Mouse (Mus musculus): ENCODE data around the gene Vmn1r198. TPM values are rescaled to one million over a fixed set of nuclear protein-coding genes. Genes with fewer than 3 reads are reported as not detected.
"Not testable (repeated sequence)": the region's sequence is repeated elsewhere in the genome, so short reads cannot be mapped to it uniquely, and the experiment has no call there.

The Vmn1r198 gene
- total RNA-seq (2021) = not detected in 2 replicates
- long read RNA-seq = 0 reads

GRCm38 (mm10) chr13:22350064-22350463 is at the start of gene Vmn1r198:
Vmn1r198 (plus strand) TSS chr13:22350364.
- no peak for DNase-seq

DNA sequence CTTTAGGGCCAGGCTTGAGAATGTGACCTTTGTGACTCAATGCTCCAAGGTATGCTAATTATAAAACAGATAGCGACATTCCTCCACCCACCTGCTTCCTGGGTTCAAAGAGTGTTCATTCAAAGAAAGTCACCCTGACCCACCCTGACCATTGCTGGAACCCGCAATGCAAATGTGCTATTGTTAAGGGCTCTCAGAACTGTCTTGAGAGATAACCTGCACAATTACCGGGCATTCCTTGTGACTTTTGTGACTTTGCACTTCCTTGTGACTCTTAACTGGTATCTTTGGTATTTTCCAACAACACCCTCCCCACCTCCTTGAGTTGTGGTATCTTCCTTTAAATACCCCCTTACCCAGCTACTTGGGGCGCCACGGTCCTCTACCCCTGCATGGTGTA is 42.1 kb upstream of the Vmn1r198 start:
- not testable (repeated sequence) for DNase-seq

DNA sequence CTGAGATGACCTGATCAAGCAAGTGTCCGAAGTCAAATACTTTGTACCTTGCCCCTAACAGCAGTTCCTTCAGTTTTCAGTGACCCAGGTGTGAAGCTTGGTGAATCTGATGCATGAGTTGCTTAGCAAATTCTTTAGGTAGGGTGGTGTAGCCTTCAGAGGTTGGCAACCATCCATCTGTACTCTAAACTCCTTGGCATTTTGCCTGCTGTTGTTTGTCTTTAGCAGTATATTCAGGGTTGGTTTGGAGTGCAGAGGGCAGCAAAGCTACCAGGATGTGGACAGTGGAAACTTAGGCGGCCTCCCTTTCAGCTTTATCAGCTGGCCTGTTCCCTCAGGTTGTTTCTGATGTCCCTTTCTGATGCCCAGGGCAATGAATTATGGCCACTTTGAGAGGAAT is 34.8 kb upstream of the Vmn1r198 start:
- no peak for DNase-seq

DNA sequence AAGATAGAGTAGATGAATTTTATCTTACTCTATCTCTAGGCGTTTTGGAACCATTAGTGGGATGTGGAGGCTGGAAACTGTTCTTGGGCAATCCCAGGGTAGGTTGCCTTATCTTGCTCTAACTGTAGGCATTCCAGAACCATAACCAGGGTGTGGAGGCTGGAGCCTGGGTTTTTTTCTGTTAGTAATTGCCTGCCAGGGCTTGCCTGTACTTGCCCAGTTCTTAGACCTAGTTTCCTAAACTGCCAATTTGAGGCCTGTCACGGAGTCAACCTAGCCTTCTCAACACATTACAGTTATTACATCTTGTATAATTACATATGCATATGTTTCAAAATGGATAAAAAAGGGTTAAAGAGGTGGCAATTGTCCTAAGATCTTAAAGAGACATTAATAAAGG is 32.8 kb upstream of the Vmn1r198 start:
- no peak for DNase-seq

GRCm38 (mm10) chr13:22320091-22320490 is 30.1 kb upstream of the Vmn1r198 start:
- no peak for DNase-seq

DNA sequence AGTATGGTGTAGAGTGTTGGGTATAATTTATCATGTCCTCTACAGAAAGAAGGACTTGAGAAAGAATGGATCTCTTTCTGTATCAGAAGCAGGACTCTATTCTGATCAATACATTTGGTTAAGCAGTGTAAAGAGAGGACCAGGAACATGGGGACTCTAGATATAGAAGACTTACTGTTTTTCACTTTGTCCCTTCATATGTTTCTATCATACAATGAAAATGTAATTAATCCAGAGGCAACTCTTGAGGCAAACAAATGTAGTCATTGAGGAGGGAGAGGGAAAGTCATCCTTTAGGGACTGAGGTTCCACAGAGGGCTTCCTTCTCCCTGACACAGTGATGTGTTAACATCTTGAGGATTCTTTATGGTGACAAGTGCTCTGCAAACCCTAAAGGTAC is 25.9 kb upstream of the Vmn1r198 start, which contains the start of gene Vmn1r197:
Gene Vmn1r197 (plus strand): TSS at position 301 of the 400 bp plus-strand sequence.
- no peak for DNase-seq

DNA sequence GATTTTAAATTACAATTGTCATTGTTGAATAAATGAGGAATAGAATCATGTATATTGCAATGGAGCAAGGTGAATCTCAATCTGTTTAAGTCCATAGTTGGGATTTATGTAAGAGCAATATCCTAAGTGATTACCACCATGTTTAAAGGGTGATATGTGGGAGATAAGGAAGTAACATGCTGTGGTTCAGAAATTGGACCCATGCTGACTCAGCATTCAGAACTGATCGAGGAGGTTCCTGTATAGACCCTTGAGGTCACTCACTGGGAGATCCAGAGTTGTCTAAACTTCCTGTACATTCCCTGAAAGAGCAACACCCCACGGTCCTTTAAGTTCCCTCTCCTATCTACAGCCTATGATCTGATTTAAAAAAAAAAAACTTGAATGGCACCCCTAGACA is 16.9 kb upstream of the Vmn1r198 start:
- DNase-seq = no peak

DNA sequence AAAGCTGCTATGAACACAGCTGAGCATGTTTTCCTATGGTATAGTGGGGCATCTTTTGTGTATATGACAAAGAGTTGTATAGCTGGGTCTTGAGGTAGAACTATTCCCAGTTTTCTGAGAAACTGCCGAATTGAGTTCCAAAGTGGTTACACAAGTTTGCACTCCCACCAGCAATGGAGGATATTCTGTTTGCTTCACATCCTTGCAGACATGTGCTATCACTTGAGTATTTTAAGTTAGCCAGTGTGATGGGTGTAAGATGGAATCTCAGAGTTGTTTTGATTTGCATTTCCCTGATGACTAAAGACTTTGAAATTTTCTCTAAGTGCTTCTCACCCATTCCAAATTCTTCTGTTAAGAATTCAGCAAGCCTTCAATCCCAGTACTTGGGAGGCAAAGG is 14.6 kb upstream of the Vmn1r198 start:
- DNase-seq = no peak

- DNase-seq = no peak
These were observed 649 bp downstream of the Vmn1r198 start for GRCm38 (mm10) chr13:22350813-22351212.

GRCm38 (mm10) chr13:22379518-22379917 is 29.4 kb downstream of the Vmn1r198 start, which contains the start of gene Vmn1r199:
Vmn1r199 (plus strand) TSS chr13:22379818.
- DNase-seq = no peak

DNA sequence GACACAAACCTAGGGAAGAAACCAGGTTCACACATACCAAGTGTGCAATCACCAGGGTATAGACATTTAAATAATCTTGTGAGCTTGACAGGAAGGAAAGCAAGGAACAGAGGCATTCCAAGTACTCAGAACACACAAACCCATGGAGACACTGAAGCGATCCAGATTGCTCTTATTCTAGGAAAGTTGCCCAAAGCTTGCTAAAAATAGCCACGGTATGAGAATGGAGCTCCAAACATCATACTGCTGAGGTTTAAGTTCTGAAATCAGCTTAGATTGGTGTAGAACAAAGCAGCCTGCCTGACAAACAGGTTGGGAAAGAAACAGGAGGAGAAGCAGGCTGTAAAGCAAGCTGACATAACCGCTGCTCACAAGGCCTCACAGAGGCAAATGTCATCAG is 31.0 kb downstream of the Vmn1r198 start:
- DNase-seq = not testable (repeated sequence)

DNA sequence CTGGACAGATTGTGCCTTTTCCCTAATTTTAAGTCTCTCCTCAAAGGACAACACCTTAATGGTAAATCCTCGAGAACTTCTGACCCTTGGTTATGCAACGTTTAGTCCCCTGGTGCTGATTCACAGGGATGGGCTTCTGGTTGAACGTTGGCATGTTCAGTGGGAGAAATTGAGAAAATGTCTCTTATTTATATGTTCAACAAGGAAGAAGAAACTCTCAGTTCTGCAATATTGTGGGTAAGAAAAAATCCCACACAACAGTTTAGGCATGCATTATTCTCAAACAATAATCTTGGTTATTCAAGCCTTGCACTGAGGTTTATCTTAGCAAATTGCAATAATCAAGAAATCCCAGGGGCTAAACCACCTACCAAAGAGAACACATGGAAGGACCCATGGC is 33.2 kb downstream of the Vmn1r198 start:
- no peak for DNase-seq

DNA sequence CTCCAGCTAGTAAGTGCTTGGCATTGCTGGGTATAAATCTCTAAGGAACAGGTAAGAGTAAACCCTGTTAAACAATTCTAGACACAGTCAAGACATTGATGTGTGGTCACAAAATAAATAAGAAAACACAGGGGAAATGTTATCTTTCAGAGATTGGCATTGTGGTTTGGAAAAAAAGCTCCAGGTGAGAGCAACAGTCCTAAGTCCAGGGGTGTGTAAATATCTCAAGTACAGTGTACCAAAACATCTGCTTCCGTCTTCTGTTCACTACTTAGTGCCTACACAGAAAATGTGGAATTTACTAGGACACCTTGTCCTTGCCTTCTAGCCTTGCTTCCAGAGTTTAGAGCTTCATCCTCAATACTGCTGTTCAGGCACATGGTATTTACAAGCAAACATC is 36.9 kb downstream of the Vmn1r198 start:
- no peak for DNase-seq

DNA sequence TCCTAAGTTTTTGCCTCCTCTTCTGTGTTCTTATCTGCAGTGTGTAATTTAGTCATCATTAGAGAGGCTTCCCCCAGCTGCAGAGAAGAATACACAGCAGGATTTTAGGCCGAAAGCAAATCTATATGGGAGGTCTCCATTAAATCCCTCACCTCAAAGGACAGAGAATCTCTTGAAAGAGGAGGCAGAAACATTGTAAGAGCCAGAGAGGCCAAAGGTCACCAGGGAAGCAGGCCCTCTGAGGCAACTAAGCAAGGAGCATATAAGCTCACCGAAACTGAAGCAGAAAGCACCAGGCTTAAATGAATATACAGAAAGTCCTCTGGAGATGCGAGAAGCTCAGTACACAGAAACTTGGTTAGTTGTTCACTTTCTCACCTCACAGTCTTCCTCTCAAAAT is 39.9 kb downstream of the Vmn1r198 start, which contains the start of gene Vmn1r200:
Gene Vmn1r200 (plus strand): TSS at position 301 of the 400 bp plus-strand sequence.
- no peak for DNase-seq

GRCm38 (mm10) chr13:22402978-22403377 is 52.8 kb downstream of the Vmn1r198 start:
- no peak for DNase-seq

Other genes starting within 250 kb of the Vmn1r198 start
- not detected in 2 replicates for gene Vmn1r189, start 244.5 kb upstream of the Vmn1r198 start, total RNA-seq (2021)
- not detected in 2 replicates for gene Vmn1r191, start 166.4 kb upstream of the Vmn1r198 start, total RNA-seq (2021)
- gene Vmn1r192, start 159.2 kb upstream of the Vmn1r198 start, total RNA-seq (2021) = not detected in 2 replicates
- gene Vmn1r193, start 127.2 kb upstream of the Vmn1r198 start, total RNA-seq (2021) = not detected in 2 replicates
- not detected in 2 replicates for gene Vmn1r194, start 106.1 kb upstream of the Vmn1r198 start, total RNA-seq (2021)
- gene Vmn1r195, start 79.8 kb upstream of the Vmn1r198 start, total RNA-seq (2021) = not detected in 2 replicates
- not detected in 2 replicates for gene Vmn1r196, start 60.4 kb upstream of the Vmn1r198 start, total RNA-seq (2021)
- gene Vmn1r197, start 25.8 kb upstream of the Vmn1r198 start, total RNA-seq (2021) = not detected in 2 replicates
- gene Vmn1r199, start 29.5 kb downstream of the Vmn1r198 start, total RNA-seq (2021) = not detected in 2 replicates
- gene Vmn1r200, start 40.0 kb downstream of the Vmn1r198 start, total RNA-seq (2021) = not detected in 2 replicates
- gene Vmn1r201, start 121.6 kb downstream of the Vmn1r198 start, total RNA-seq (2021) = not detected in 2 replicates
- gene Vmn1r202, start 155.0 kb downstream of the Vmn1r198 start, total RNA-seq (2021) = 0.06 and 0.14 TPM in 2 replicates
- gene Vmn1r203, start 167.8 kb downstream of the Vmn1r198 start, total RNA-seq (2021) = not detected in 2 replicates
- not detected in 2 replicates for gene Vmn1r204, start 202.8 kb downstream of the Vmn1r198 start, total RNA-seq (2021)
- gene Vmn1r205, start 242.6 kb downstream of the Vmn1r198 start, total RNA-seq (2021) = not detected in 2 replicates

All from adrenal gland, postnatal 25 days (tissue).